Mouse (Mus musculus): ENCODE measurements at regions not wholly inside any gene's neighbourhood (a gene's known extent, or its start where the extent isn't known, plus 50 kb on each side); places are given as distances from the start of the nearest gene placed in this dataset.

DNA sequence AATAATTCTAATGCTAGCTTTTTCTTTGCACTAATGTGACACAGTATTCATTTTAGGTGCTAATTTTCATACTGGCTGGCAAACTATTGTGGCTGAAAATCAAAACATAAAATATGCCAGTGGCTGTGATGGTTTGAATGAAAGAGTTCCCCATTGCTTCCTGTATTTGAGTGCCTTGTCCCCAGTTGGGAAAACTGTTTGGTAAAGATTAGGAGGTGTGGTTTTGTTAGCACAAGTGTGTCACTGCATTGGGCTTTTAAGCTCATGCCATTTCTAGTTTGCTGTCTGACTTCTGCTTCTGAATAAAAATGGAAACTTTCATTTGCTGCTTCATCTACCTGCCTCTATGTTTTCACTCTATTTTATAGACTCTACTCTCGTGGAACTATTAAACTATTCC, 768.6 kb upstream of the Tmprss15 start:
- no peaks in the 10 kb centered on the region for H3K9me3 ChIP-seq (ENCODE audit: control insufficient read depth, insufficient read depth, low read depth, low read length)
- no peak overlapping the region for H3K4me3 ChIP-seq (ENCODE audit: insufficient read depth in 1 of 2, low read depth in 1 of 2, low read length in 2 of 2, poor library complexity in 1 of 2, severe bottlenecking in 1 of 2)
- in situ Hi-C loops (cut with MboI; ENCODE audit: low sequenced_read_pairs in 2 of 2, unreplicated experiment in 2 of 2), result no loop called here
- no peak for DNase-seq (ENCODE audit: low read depth, low spot score)
- no peaks in the 10 kb centered on the region for H3K4me1 ChIP-seq (ENCODE audit: control insufficient read depth in 2 of 2, insufficient read depth in 2 of 2, low read length in 2 of 2, poor library complexity in 1 of 2)
- TF ChIP-seq MAFK (IDR thresholded peaks at IDR 0.05; ENCODE audit: insufficient read depth, low read depth, low read length) (no peak), CHD2 (IDR thresholded peaks at IDR 0.05; ENCODE audit: low read depth, low read length) (no peak), ZNF384 (IDR thresholded peaks at IDR 0.05; ENCODE audit: low read depth, low read length) (no peak), HCFC1 (IDR thresholded peaks at IDR 0.05; ENCODE audit: borderline replicate concordance, insufficient read depth, low read length) (no peak), ZC3H11A (IDR thresholded peaks at IDR 0.05; ENCODE audit: borderline replicate concordance, low read depth, low read length) (no peak)
- H3K9ac ChIP-seq (ENCODE audit: insufficient read depth, low read depth, low read length, poor library complexity, severe bottlenecking), result no peak overlapping the region
- no peaks in the 10 kb centered on the region for H3K36me3 ChIP-seq (ENCODE audit: control insufficient read depth, insufficient read depth, low read length, poor library complexity, severe bottlenecking)
- H3K27ac ChIP-seq (ENCODE audit: insufficient read depth, low read depth, low read length, poor library complexity, severe bottlenecking), result no peak overlapping the region

DNA sequence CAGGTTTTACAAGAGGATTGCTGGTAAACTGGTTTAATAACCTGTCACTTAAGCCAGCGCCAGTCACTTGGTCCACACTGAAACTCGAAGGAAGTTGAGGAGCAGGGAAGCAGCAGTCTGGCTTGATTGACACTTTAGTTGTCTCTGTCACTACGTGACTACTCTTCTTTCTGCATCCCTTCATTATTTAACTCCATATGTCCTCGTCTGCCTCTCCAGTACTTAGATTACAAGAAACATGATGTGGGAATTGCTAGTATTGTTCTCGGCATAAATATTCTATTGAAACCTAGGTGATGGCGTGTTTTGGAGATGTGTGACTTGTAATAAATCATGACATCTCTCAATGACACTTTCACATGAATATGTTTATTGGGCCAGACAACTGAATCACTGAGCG, 758.3 kb upstream of the Tmprss15 start:
- no peak for TF ChIP-seq ZC3H11A (IDR thresholded peaks at IDR 0.05; ENCODE audit: borderline replicate concordance, low read depth, low read length)
- no peak for TF ChIP-seq HCFC1 (IDR thresholded peaks at IDR 0.05; ENCODE audit: borderline replicate concordance, insufficient read depth, low read length)
- no peak for TF ChIP-seq CHD2 (IDR thresholded peaks at IDR 0.05; ENCODE audit: low read depth, low read length)
- TF ChIP-seq ZNF384 (IDR thresholded peaks at IDR 0.05; ENCODE audit: low read depth, low read length), result no peak
- no peak for TF ChIP-seq MAFK (IDR thresholded peaks at IDR 0.05; ENCODE audit: insufficient read depth, low read depth, low read length)
- in situ Hi-C loops (cut with MboI; ENCODE audit: low sequenced_read_pairs in 2 of 2, unreplicated experiment in 2 of 2), result no loop called here
- Histone ChIP-seq H3K4me1 (ENCODE audit: control insufficient read depth in 2 of 2, insufficient read depth in 2 of 2, low read length in 2 of 2, poor library complexity in 1 of 2) (no peaks in the 10 kb centered on the region), H3K4me3 (ENCODE audit: insufficient read depth in 1 of 2, low read depth in 1 of 2, low read length in 2 of 2, poor library complexity in 1 of 2, severe bottlenecking in 1 of 2) (no peak overlapping the region), H3K9ac (ENCODE audit: insufficient read depth, low read depth, low read length, poor library complexity, severe bottlenecking) (no peak overlapping the region), H3K27ac (ENCODE audit: insufficient read depth, low read depth, low read length, poor library complexity, severe bottlenecking) (no peak overlapping the region), H3K9me3 (ENCODE audit: control insufficient read depth, insufficient read depth, low read depth, low read length) (no peaks in the 10 kb centered on the region), H3K36me3 (ENCODE audit: control insufficient read depth, insufficient read depth, low read length, poor library complexity, severe bottlenecking) (no peaks in the 10 kb centered on the region)
- DNase-seq (ENCODE audit: low read depth, low spot score), result no peak

DNA sequence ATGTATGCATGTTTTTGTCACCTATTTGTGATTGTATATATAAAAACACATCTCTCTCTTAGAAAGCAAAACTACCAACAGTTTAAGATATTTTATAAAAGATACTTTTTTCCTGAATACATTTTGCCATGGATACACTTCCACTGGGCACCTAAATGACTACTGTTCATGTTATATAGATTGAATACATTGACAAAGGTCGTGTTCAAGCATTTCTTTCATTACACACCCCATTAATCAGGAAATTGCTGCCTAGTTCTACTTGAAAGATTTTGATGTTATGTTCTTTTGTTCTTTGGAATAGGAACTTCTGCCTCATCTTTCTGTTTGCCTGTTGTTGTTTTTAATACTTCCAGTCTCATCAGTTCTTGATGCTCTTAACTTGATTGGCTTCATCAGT, 726.0 kb upstream of the Tmprss15 start:
- no peak for DNase-seq (ENCODE audit: low read depth, low spot score)
- Histone ChIP-seq H3K4me3 (ENCODE audit: insufficient read depth in 1 of 2, low read depth in 1 of 2, low read length in 2 of 2, poor library complexity in 1 of 2, severe bottlenecking in 1 of 2) (no peak overlapping the region), H3K9ac (ENCODE audit: insufficient read depth, low read depth, low read length, poor library complexity, severe bottlenecking) (no peak overlapping the region), H3K9me3 (ENCODE audit: control insufficient read depth, insufficient read depth, low read depth, low read length) (no peaks in the 10 kb centered on the region), H3K27ac (ENCODE audit: insufficient read depth, low read depth, low read length, poor library complexity, severe bottlenecking) (no peak overlapping the region), H3K36me3 (ENCODE audit: control insufficient read depth, insufficient read depth, low read length, poor library complexity, severe bottlenecking) (no peaks in the 10 kb centered on the region), H3K4me1 (ENCODE audit: control insufficient read depth in 2 of 2, insufficient read depth in 2 of 2, low read length in 2 of 2, poor library complexity in 1 of 2) (no peaks in the 10 kb centered on the region)
- no peak for TF ChIP-seq MAFK (IDR thresholded peaks at IDR 0.05; ENCODE audit: insufficient read depth, low read depth, low read length)
- TF ChIP-seq CHD2 (IDR thresholded peaks at IDR 0.05; ENCODE audit: low read depth, low read length), result no peak
- no peak for TF ChIP-seq HCFC1 (IDR thresholded peaks at IDR 0.05; ENCODE audit: borderline replicate concordance, insufficient read depth, low read length)
- no peak for TF ChIP-seq ZC3H11A (IDR thresholded peaks at IDR 0.05; ENCODE audit: borderline replicate concordance, low read depth, low read length)
- TF ChIP-seq ZNF384 (IDR thresholded peaks at IDR 0.05; ENCODE audit: low read depth, low read length), result no peak
- in situ Hi-C loops (cut with MboI; ENCODE audit: low sequenced_read_pairs in 2 of 2, unreplicated experiment in 2 of 2), result no loop called here

DNA sequence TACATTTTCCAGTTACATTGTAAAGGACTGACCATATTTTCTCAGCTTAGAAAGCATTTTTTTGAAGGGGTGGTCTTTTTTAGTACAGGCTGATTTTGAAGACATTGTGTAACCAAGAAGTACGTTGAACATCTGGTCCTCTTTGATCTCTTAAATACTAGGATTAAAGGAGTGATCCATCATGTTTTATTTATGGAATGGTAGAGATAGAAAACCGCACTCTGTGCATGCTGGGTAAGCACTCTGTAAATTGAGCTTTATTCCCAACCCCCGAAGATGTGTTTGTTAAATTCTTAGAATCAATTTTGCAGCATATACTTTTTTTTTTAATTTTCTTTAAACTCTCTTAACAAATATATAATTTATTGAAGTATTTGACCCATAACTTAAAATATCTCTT, 687.8 kb upstream of the Tmprss15 start:
- Histone ChIP-seq H3K4me1 (ENCODE audit: control insufficient read depth in 2 of 2, insufficient read depth in 2 of 2, low read length in 2 of 2, poor library complexity in 1 of 2) (no peaks in the 10 kb centered on the region), H3K27ac (ENCODE audit: insufficient read depth, low read depth, low read length, poor library complexity, severe bottlenecking) (no peak overlapping the region), H3K9ac (ENCODE audit: insufficient read depth, low read depth, low read length, poor library complexity, severe bottlenecking) (no peak overlapping the region), H3K9me3 (ENCODE audit: control insufficient read depth, insufficient read depth, low read depth, low read length) (no peaks in the 10 kb centered on the region), H3K4me3 (ENCODE audit: insufficient read depth in 1 of 2, low read depth in 1 of 2, low read length in 2 of 2, poor library complexity in 1 of 2, severe bottlenecking in 1 of 2) (no peak overlapping the region), H3K36me3 (ENCODE audit: control insufficient read depth, insufficient read depth, low read length, poor library complexity, severe bottlenecking) (no peaks in the 10 kb centered on the region)
- in situ Hi-C loops (cut with MboI; ENCODE audit: low sequenced_read_pairs in 2 of 2, unreplicated experiment in 2 of 2), result no loop called here
- TF ChIP-seq MAFK (IDR thresholded peaks at IDR 0.05; ENCODE audit: insufficient read depth, low read depth, low read length), result no peak
- no peak for TF ChIP-seq ZNF384 (IDR thresholded peaks at IDR 0.05; ENCODE audit: low read depth, low read length)
- no peak for TF ChIP-seq HCFC1 (IDR thresholded peaks at IDR 0.05; ENCODE audit: borderline replicate concordance, insufficient read depth, low read length)
- TF ChIP-seq CHD2 (IDR thresholded peaks at IDR 0.05; ENCODE audit: low read depth, low read length), result no peak
- no peak for TF ChIP-seq ZC3H11A (IDR thresholded peaks at IDR 0.05; ENCODE audit: borderline replicate concordance, low read depth, low read length)
- no peak for DNase-seq (ENCODE audit: low read depth, low spot score)

Measured in ES-E14 (cell line).